Comparison of ENCODE assay signal across 21 mouse cellular contexts in the genomic region with DNA sequence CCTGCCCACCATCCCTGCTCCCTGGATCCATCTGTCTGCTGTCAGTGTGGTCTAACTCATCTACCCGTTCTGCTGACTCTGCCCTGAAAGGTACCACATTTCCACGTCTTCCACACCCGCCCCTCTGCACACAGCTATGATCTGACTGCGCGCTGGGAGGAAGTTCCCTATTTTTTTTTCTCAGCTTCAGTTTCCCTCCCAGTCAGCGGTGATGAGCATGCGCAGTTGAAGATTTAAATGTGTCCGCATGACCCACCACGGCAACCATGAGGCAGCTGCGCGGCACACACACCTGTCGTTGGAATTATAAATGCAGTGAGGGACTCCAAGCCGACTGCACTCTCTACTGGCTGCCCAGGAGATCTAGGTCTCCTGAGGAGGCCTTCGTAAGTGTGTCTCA.
DNase-seq lines count a peak whose midpoint lies in the region; ATAC-seq and TF ChIP-seq lines count a peak whose summit lies in the region.
"Had no signal": no experiment of that assay in that cellular context is flagged by ENCODE, and none has a peak within 500 bp of the region (broad histone marks: within the 10 kb centered on the region; RNA-seq: fewer than 3 reads in every experiment).

No protein-coding gene starts in this region.

- no peak overlapping the region for H3K27ac ChIP-seq in spleen, adult 2 months (ENCODE audit: insufficient read depth, low read length)
- no peak overlapping the region for H3K27ac ChIP-seq in forebrain, embryonic 11.5 days (ENCODE audit: low read depth, low read length)
- H3K27ac ChIP-seq in midbrain, postnatal 0 days (ENCODE audit: low read depth, low read length): no peak overlapping the region
- H3K27ac ChIP-seq: limb, embryonic 12.5 days; liver, embryonic 15.5 days; midbrain, embryonic 12.5 days had no signal

- H3K4me1 ChIP-seq in spleen, adult 2 months (ENCODE audit: control insufficient read depth, insufficient read depth, insufficient read length): peaks cover 6% of the 10 kb centered on the region; the same call in 1 of the 2 replicates
- no peaks in the 10 kb centered on the region for H3K4me1 ChIP-seq in forebrain, embryonic 11.5 days (replicated peaks; ENCODE audit: control insufficient read depth, insufficient read depth, low read length)
- no peaks in the 10 kb centered on the region for H3K4me1 ChIP-seq in midbrain, postnatal 0 days (ENCODE audit: insufficient read depth, low read length)
- H3K4me1 ChIP-seq: limb, embryonic 12.5 days; midbrain, embryonic 12.5 days had no signal

- peak; percentile 9 to 55 for DNase-seq in spleen, adult 2 months (ENCODE audit: low read depth in 1 of 2, low spot score in 2 of 2)
- DNase-seq in spleen, postnatal 4 days (ENCODE audit: low spot score in 2 of 2): no peak
- peak; percentile 45 for DNase-seq in thymus, postnatal 4 days
- no peak for DNase-seq in forebrain, embryonic 11.5 days (ENCODE audit: low spot score)
- no peak for DNase-seq in adrenal gland, adult (ENCODE audit: inconsistent age in 2 of 2, low spot score in 1 of 2)
- DNase-seq in midbrain, postnatal 0 days (ENCODE audit: low spot score): no peak
- DNase-seq: adrenal gland, adult 2 months; cerebellum, postnatal 14 days; gastrocnemius, postnatal 10 days; heart, postnatal 10 days; kidney, adult 11 months; kidney, postnatal 36 days; lung, postnatal 14 days; right cerebral cortex, postnatal 25 days had no signal

- peak; percentile 68 for ATAC-seq in common myeloid progenitor, adult 5-6 weeks (replicated peaks; ENCODE audit: low read depth, poor library complexity, severe bottlenecking)
- no peak for ATAC-seq in forebrain, embryonic 11.5 days (replicated peaks; ENCODE audit: low FRiP score)
- no peak for ATAC-seq in midbrain, postnatal 0 days (ENCODE audit: low FRiP score)
- ATAC-seq: Patski had no signal

- H3K27me3 ChIP-seq in spleen, adult 2 months (ENCODE audit: control insufficient read depth, insufficient read depth, low read length): no peaks in the 10 kb centered on the region
- no peaks in the 10 kb centered on the region for H3K27me3 ChIP-seq in myocyte (ENCODE audit: control insufficient read depth, insufficient read depth, insufficient read length)
- no peaks in the 10 kb centered on the region for H3K27me3 ChIP-seq in forebrain, embryonic 11.5 days (ENCODE audit: control insufficient read depth, insufficient read depth, low read length)
- no peaks in the 10 kb centered on the region for H3K27me3 ChIP-seq in midbrain, postnatal 0 days (ENCODE audit: insufficient read depth, low read length)
- H3K27me3 ChIP-seq: hindbrain, embryonic 15.5 days; limb, embryonic 12.5 days; liver, embryonic 15.5 days; midbrain, embryonic 12.5 days; Patski had no signal

- H3K36me3 ChIP-seq in spleen, adult 2 months (ENCODE audit: control insufficient read depth, insufficient read depth, low read length): no peaks in the 10 kb centered on the region
- H3K36me3 ChIP-seq in myocyte (ENCODE audit: control insufficient read depth, insufficient read depth): peaks cover 73% of the 10 kb centered on the region
- H3K36me3 ChIP-seq in forebrain, embryonic 11.5 days (ENCODE audit: control insufficient read depth, insufficient read depth, low read length): no peaks in the 10 kb centered on the region; the same call in 1 of the 2 replicates
- H3K36me3 ChIP-seq in midbrain, postnatal 0 days (ENCODE audit: insufficient read depth, low read length): peaks cover 27% of the 10 kb centered on the region
- H3K36me3 ChIP-seq: liver, embryonic 15.5 days had no signal

- no peak overlapping the region for H3K9ac ChIP-seq in forebrain, embryonic 11.5 days (ENCODE audit: low read length)
- no peak overlapping the region for H3K9ac ChIP-seq in midbrain, postnatal 0 days (replicated peaks; ENCODE audit: low read length, poor library complexity, severe bottlenecking)
- H3K9ac ChIP-seq: hindbrain, embryonic 15.5 days; limb, embryonic 12.5 days; liver, embryonic 15.5 days; midbrain, embryonic 12.5 days had no signal

- no peak for TF ChIP-seq CTCF in spleen, adult 2 months (IDR thresholded peaks at IDR 0.05; ENCODE audit: extremely low read depth, insufficient read depth, insufficient read length, insufficient replicate concordance)
- TF ChIP-seq CTCF in midbrain, postnatal 0 days (IDR thresholded peaks at IDR 0.05): no peak

- H3K4me3 ChIP-seq in spleen, adult 2 months (ENCODE audit: extremely low read depth, insufficient read depth, insufficient read length): peak overlapping the region; percentile 10; the same call in 1 of the 2 replicates
- H3K4me3 ChIP-seq in myocyte: no peak overlapping the region
- no peak overlapping the region for H3K4me3 ChIP-seq in forebrain, embryonic 11.5 days (ENCODE audit: low read depth, low read length)
- no peak overlapping the region for H3K4me3 ChIP-seq in midbrain, postnatal 0 days (ENCODE audit: low read depth, low read length)
- H3K4me3 ChIP-seq: hindbrain, embryonic 15.5 days; limb, embryonic 12.5 days; liver, embryonic 15.5 days; midbrain, embryonic 12.5 days had no signal

- TF ChIP-seq POLR2A in spleen, adult 2 months (IDR thresholded peaks at IDR 0.05; ENCODE audit: low read depth, low read length): no peak
- peak; percentile 0 for TF ChIP-seq POLR2A in myocyte (IDR thresholded peaks at IDR 0.05; ENCODE audit: insufficient read length, low read depth)

- no peaks in the 10 kb centered on the region for H3K79me2 ChIP-seq in myocyte (ENCODE audit: control insufficient read depth, insufficient read depth)

- 32% methylated on average over 14 of the region's 14 CpGs for WGBS in spleen, adult 2 months
- 92% methylated on average over 14 of the region's 14 CpGs for WGBS in forebrain, embryonic 11.5 days
- WGBS in midbrain, postnatal 0 days: 90% methylated on average over 14 of the region's 14 CpGs

- H3K4me2 ChIP-seq in myocyte (ENCODE audit: low read depth): no peak overlapping the region
- H3K4me2 ChIP-seq in forebrain, embryonic 11.5 days (ENCODE audit: low read depth, low read length, severe bottlenecking): no peak overlapping the region
- H3K4me2 ChIP-seq in midbrain, postnatal 0 days (ENCODE audit: low read depth, low read length, poor library complexity, severe bottlenecking): no peak overlapping the region
- H3K4me2 ChIP-seq: hindbrain, embryonic 15.5 days; limb, embryonic 12.5 days; liver, embryonic 15.5 days; midbrain, embryonic 12.5 days had no signal

- H3ac ChIP-seq in myocyte (ENCODE audit: control insufficient read depth, insufficient read length): no peak overlapping the region

- H3K9me3 ChIP-seq in forebrain, embryonic 11.5 days (ENCODE audit: control insufficient read depth, low read length): no peaks in the 10 kb centered on the region
- no peaks in the 10 kb centered on the region for H3K9me3 ChIP-seq in midbrain, postnatal 0 days (ENCODE audit: low read length)
- H3K9me3 ChIP-seq: hindbrain, embryonic 15.5 days; limb, embryonic 12.5 days; liver, embryonic 15.5 days; midbrain, embryonic 12.5 days had no signal

TF ChIP-seq in myocyte, 11 proteins besides CTCF, POLR2A, EP300 and RAD21:
- TF ChIP-seq MYOG (IDR thresholded peaks at IDR 0.05; ENCODE audit: control insufficient read depth in 1 of 3, insufficient read depth in 1 of 3, insufficient read length in 2 of 3, low read depth in 2 of 3) (no peak), REST (IDR thresholded peaks at IDR 0.05; ENCODE audit: insufficient read depth, insufficient read length) (no peak), USF1 (IDR thresholded peaks at IDR 0.05; ENCODE audit: low read depth) (no peak), MYOD1 (IDR thresholded peaks at IDR 0.05; ENCODE audit: control insufficient read depth in 1 of 3, insufficient read length in 2 of 3, low read depth in 2 of 3) (no peak), MAX (IDR thresholded peaks at IDR 0.05; ENCODE audit: low read depth) (no peak), E2F4 (IDR thresholded peaks at IDR 0.05; ENCODE audit: insufficient read depth) (no peak), SRF (IDR thresholded peaks at IDR 0.05; ENCODE audit: control insufficient read depth, insufficient read length, low read depth) (no peak), TCF3 (IDR thresholded peaks at IDR 0.05; ENCODE audit: insufficient read length, low read depth) (no peak), POLR2AphosphoS2 (IDR thresholded peaks at IDR 0.05; ENCODE audit: insufficient read length, low read depth) (no peak), CEBPB (IDR thresholded peaks at IDR 0.05; ENCODE audit: insufficient read depth, poor library complexity, severe bottlenecking) (no peak), TCF12 (IDR thresholded peaks at IDR 0.05; ENCODE audit: insufficient read depth, poor library complexity, severe bottlenecking) (no peak)

Comparison
In these comparisons a context has a peak if more than half of its experiments do, and no peak if none do; other contexts are left out.
1. DNase-seq: peak in spleen, adult 2 months (2 of 2) and thymus, postnatal 4 days (single experiment); none in spleen, postnatal 4 days (0 of 2), forebrain, embryonic 11.5 days (single experiment), adrenal gland, adult (0 of 2) and midbrain, postnatal 0 days (single experiment).